Mouse (Mus musculus) C2C12 (cell line): ENCODE results near the gene AI854703.

Source experiments
- CEBPB ChIP-seq: IDR thresholded peaks from one replicate; pipeline ENCODE4 v1.6.1; 2011; ENCODE audit warnings: low read depth, mild to moderate bottlenecking, control low read depth, moderate library complexity
- CTCF ChIP-seq: IDR thresholded peaks from one replicate; pipeline ENCODE4 v1.5.1; 2011; ENCODE audit not compliant: control insufficient read depth, insufficient read depth, insufficient read length
- FOSL1 ChIP-seq: IDR thresholded peaks from one replicate; pipeline ENCODE4 v1.8.0; 2011; ENCODE audit warnings: mild to moderate bottlenecking, low read length; ENCODE audit not compliant: poor library complexity, insufficient read depth, severe bottlenecking
- MAX ChIP-seq: IDR thresholded peaks from one replicate; pipeline ENCODE4 v1.6.1; 2011; ENCODE audit warnings: mild to moderate bottlenecking, control low read depth
- MYOD1 ChIP-seq: IDR thresholded peaks from one replicate; pipeline ENCODE4 v1.6.1; 2011; ENCODE audit warnings: low read depth; ENCODE audit not compliant: control insufficient read depth, insufficient read length
- MYOG ChIP-seq: IDR thresholded peaks from one replicate; pipeline ENCODE4 v1.6.1; 2011; ENCODE audit not compliant: control insufficient read depth, insufficient read length; ENCODE audit errors: extremely low read depth
- USF1 ChIP-seq: IDR thresholded peaks from one replicate; pipeline ENCODE4 v1.6.1; 2011; ENCODE audit warnings: low read depth, mild to moderate bottlenecking, control low read depth, moderate library complexity

GRCm38 (mm10) chr6:48635105-48635504, 8.5 kb downstream of the AI854703 start:
- TF ChIP-seq CTCF (no peak), MYOD1 (no peak), USF1 (no peak), MAX (no peak), CEBPB (no peak), FOSL1 (no peak), MYOG (no peak)
